7 mouse cellular contexts compared by ENCODE assay signal in the genomic region with DNA sequence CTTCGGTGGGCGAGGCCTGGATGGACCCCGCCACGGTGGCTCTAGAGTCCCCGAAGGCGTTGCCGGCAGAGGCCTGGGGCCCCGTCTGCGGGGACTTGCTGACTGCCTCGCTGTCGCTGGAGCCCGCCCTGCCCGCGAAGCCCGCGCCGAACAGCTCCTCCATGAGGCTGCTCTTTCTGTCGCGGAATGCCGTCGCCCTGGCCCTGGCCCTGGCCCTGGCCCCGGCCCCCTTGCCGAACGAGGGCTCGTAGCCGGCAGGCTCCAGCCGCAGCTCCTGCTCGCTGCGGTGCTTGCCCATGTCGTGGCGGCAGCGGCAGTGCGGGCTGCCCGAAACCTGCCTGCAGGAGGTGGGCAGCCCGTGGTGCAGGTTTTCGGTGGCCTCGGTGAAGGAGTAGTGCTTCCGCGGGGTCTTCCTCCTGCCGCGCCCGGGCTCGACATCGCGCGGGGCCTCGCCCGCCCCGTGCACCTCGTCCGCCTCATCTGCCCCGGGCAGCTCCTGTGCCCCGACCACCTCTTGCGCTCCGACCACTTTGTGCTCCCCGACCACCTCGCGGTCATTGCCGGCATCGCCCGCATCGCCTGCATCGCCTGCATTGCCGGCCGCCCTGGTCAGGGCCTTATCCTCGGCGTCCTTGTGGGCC. TPM values are rescaled to one million over a fixed set of nuclear protein-coding genes. Genes with fewer than 3 reads are reported as not detected.
DNase-seq lines count a peak whose midpoint lies in the region; ATAC-seq lines count a peak whose summit lies in the region.

No protein-coding gene starts in this region.

- peak overlapping the region; percentile 77 for H3K27ac ChIP-seq in hindbrain, embryonic 14.5 days
- H3K27ac ChIP-seq in limb, embryonic 12.5 days, result peak overlapping the region; percentile 93
- peak overlapping the region; percentile 1; the same call in 1 of the 2 replicates for H3K27ac ChIP-seq in midbrain, embryonic 11.5 days (ENCODE audit: low read depth, low read length)

- WGBS in hindbrain, embryonic 14.5 days, result under 1% methylated on average over 63 of the region's 67 CpGs
- WGBS in limb, embryonic 12.5 days, result under 1% methylated on average over 67 of the region's 67 CpGs
- under 1% methylated on average over 67 of the region's 67 CpGs for WGBS in midbrain, embryonic 11.5 days

- H3K4me1 ChIP-seq in hindbrain, embryonic 14.5 days (replicated peaks; ENCODE audit: control insufficient read depth, insufficient read depth, low read length), result peaks cover 12% of the 10 kb centered on the region
- H3K4me1 ChIP-seq in limb, embryonic 12.5 days (replicated peaks), result peaks cover 10% of the 10 kb centered on the region
- H3K4me1 ChIP-seq in midbrain, embryonic 11.5 days (ENCODE audit: control insufficient read depth, insufficient read depth, low read length), result 0 out of 2 replicates have a peak, but pooled peaks cover 2% of the 10 kb centered on the region

- H3K9me3 ChIP-seq in hindbrain, embryonic 14.5 days (ENCODE audit: control insufficient read depth, low read length), result no peaks in the 10 kb centered on the region
- H3K9me3 ChIP-seq in limb, embryonic 12.5 days, result no peaks in the 10 kb centered on the region
- H3K9me3 ChIP-seq in midbrain, embryonic 11.5 days (ENCODE audit: control insufficient read depth, low read length), result no peaks in the 10 kb centered on the region

- peak overlapping the region; percentile 47 for H3K4me3 ChIP-seq in hindbrain, embryonic 14.5 days (replicated peaks; ENCODE audit: low read length)
- H3K4me3 ChIP-seq in limb, embryonic 12.5 days (replicated peaks), result peak overlapping the region; percentile 58
- peak overlapping the region; percentile 35 for H3K4me3 ChIP-seq in midbrain, embryonic 11.5 days (ENCODE audit: low read depth, low read length)

- H3K27me3 ChIP-seq in hindbrain, embryonic 14.5 days (ENCODE audit: control insufficient read depth, insufficient read depth, low read length), result no peaks in the 10 kb centered on the region
- H3K27me3 ChIP-seq in limb, embryonic 12.5 days, result no peaks in the 10 kb centered on the region
- no peaks in the 10 kb centered on the region; the same call in 1 of the 2 replicates for H3K27me3 ChIP-seq in midbrain, embryonic 11.5 days (ENCODE audit: control insufficient read depth, insufficient read depth, low read length)

- peak; percentile 48 for DNase-seq in adrenal gland, adult 8-10 months
- DNase-seq in cerebellum, postnatal 14 days, result peak; percentile 77 to 83
- DNase-seq in gastrocnemius, adult 8-10 months (ENCODE audit: low spot score in 2 of 2), result peak; percentile 35 to 46
- peak; percentile 54 for DNase-seq in hindbrain, embryonic 14.5 days (ENCODE audit: low spot score)
- peak; percentile 97 for DNase-seq in midbrain, embryonic 11.5 days (ENCODE audit: low spot score, missing footprints)
- DNase-seq in spleen, adult 12 weeks (ENCODE audit: low spot score), result peak; percentile 12

- H3K36me3 ChIP-seq in hindbrain, embryonic 14.5 days (replicated peaks; ENCODE audit: control insufficient read depth, insufficient read depth), result peaks cover 21% of the 10 kb centered on the region
- peaks cover 20% of the 10 kb centered on the region; the same call in 1 of the 2 replicates for H3K36me3 ChIP-seq in limb, embryonic 12.5 days
- H3K36me3 ChIP-seq in midbrain, embryonic 11.5 days (ENCODE audit: control insufficient read depth, insufficient read depth, low read length), result no peaks in the 10 kb centered on the region

- H3K9ac ChIP-seq in hindbrain, embryonic 14.5 days, result peak overlapping the region; percentile 87
- H3K9ac ChIP-seq in limb, embryonic 12.5 days (replicated peaks), result peak overlapping the region; percentile 95
- H3K9ac ChIP-seq in midbrain, embryonic 11.5 days (ENCODE audit: low read length), result peak overlapping the region; percentile 72

- H3K4me2 ChIP-seq in hindbrain, embryonic 14.5 days (replicated peaks), result peak overlapping the region; percentile 94
- H3K4me2 ChIP-seq in limb, embryonic 12.5 days, result peak overlapping the region; percentile 93
- H3K4me2 ChIP-seq in midbrain, embryonic 11.5 days, result peak overlapping the region; percentile 67

- ATAC-seq in hindbrain, embryonic 14.5 days (ENCODE audit: low FRiP score), result peak; percentile 81
- peak; percentile 66 for ATAC-seq in limb, embryonic 12.5 days (ENCODE audit: insufficient number of reproducible peaks, insufficient read depth, low FRiP score, low TSS enrichment, low read depth)
- ATAC-seq in midbrain, embryonic 11.5 days (ENCODE audit: low FRiP score), result peak; percentile 92

RNA-seq across cellular contexts. Expression of a gene that starts 14.0 kb away (rescaled TPM):
- total RNA-seq in adrenal gland, adult 8-10 months (2022), result 10 to 100 TPM; 38.4 to 50.7 (median 45.8) TPM
- total RNA-seq in gastrocnemius, adult 8-10 months (2022), result 10 to 100 TPM; 12.0 to 14.4 (median 13.0) TPM
- polyA plus RNA-seq in hindbrain, embryonic 14.5 days (2014; fragmentation: Nextera tagmentation; extraction: Ambion mirVana), result 214 and 242 TPM in 2 replicates
- 65.9 and 68.4 TPM in 2 replicates for polyA plus RNA-seq in limb, embryonic 12.5 days (2016; fragmentation: Nextera tagmentation; extraction: Ambion mirVana)
- polyA plus RNA-seq in midbrain, embryonic 11.5 days (2014; fragmentation: Nextera tagmentation; extraction: Ambion mirVana), result 128 and 132 TPM in 2 replicates

RNA-seq across cellular contexts. Expression of a gene that starts 31.7 kb away (rescaled TPM):
- 100 to 1,000 TPM; 154 to 239 (median 191) TPM for total RNA-seq in adrenal gland, adult 8-10 months (2022)
- total RNA-seq in gastrocnemius, adult 8-10 months (2022), result 10 to 100 TPM; 19.1 to 31.3 (median 25.5) TPM
- 292 and 300 TPM in 2 replicates for polyA plus RNA-seq in hindbrain, embryonic 14.5 days (2014; fragmentation: Nextera tagmentation; extraction: Ambion mirVana)
- 916 and 1,014 TPM in 2 replicates for polyA plus RNA-seq in limb, embryonic 12.5 days (2016; fragmentation: Nextera tagmentation; extraction: Ambion mirVana)
- polyA plus RNA-seq in midbrain, embryonic 11.5 days (2014; fragmentation: Nextera tagmentation; extraction: Ambion mirVana), result 886 and 907 TPM in 2 replicates

RNA-seq across cellular contexts. Expression of a gene that starts 32.9 kb away (rescaled TPM):
- 1 to 10 TPM; 2.0 to 5.5 (median 2.9) TPM for total RNA-seq in adrenal gland, adult 8-10 months (2022)
- total RNA-seq in gastrocnemius, adult 8-10 months (2022), result under 1 TPM; 0.32 to 0.54 (median 0.41) TPM
- polyA plus RNA-seq in hindbrain, embryonic 14.5 days (2014; fragmentation: Nextera tagmentation; extraction: Ambion mirVana), result 1.3 and 2.1 TPM in 2 replicates
- 1.8 and 2.0 TPM in 2 replicates for polyA plus RNA-seq in limb, embryonic 12.5 days (2016; fragmentation: Nextera tagmentation; extraction: Ambion mirVana)
- polyA plus RNA-seq in midbrain, embryonic 11.5 days (2014; fragmentation: Nextera tagmentation; extraction: Ambion mirVana), result 1.0 and 1.2 TPM in 2 replicates

RNA-seq across cellular contexts. Expression of a gene that starts 41.0 kb away (rescaled TPM):
- 10 to 100 TPM; 17.2 to 37.2 (median 31.4) TPM for total RNA-seq in adrenal gland, adult 8-10 months (2022)
- 1,000 to 10,000 TPM in 3 of 4 experiments, 100 to 1,000 TPM in 1; 903 to 1,283 (median 1,111) TPM for total RNA-seq in gastrocnemius, adult 8-10 months (2022)
- 1.3 and 2.6 TPM in 2 replicates for polyA plus RNA-seq in hindbrain, embryonic 14.5 days (2014; fragmentation: Nextera tagmentation; extraction: Ambion mirVana)
- 1.7 and 2.9 TPM in 2 replicates for polyA plus RNA-seq in limb, embryonic 12.5 days (2016; fragmentation: Nextera tagmentation; extraction: Ambion mirVana)
- polyA plus RNA-seq in midbrain, embryonic 11.5 days (2014; fragmentation: Nextera tagmentation; extraction: Ambion mirVana), result 0.34 and 1.2 TPM in 2 replicates

Comparison
In these comparisons a context has a peak if more than half of its experiments do, and no peak if none do; other contexts are left out.
1. Peak in every context shown above with its lines: DNase-seq, ATAC-seq, H3K4me3 ChIP-seq and H3K27ac ChIP-seq.
2. DNase-seq: peak in every context shown above with its lines; median percentile 97 in midbrain, embryonic 11.5 days; 80 in cerebellum, postnatal 14 days; 54 in hindbrain, embryonic 14.5 days; 48 in adrenal gland, adult 8-10 months; 40 in gastrocnemius, adult 8-10 months; 12 in spleen, adult 12 weeks.
3. H3K27ac ChIP-seq: peak in every context shown above with its lines; median percentile 93 in limb, embryonic 12.5 days; 77 in hindbrain, embryonic 14.5 days; 1 in midbrain, embryonic 11.5 days.